Mouse (Mus musculus): ENCODE data around the gene Tbc1d9b.
"Not testable (repeated sequence)": the region's sequence is repeated elsewhere in the genome, so short reads cannot be mapped to it uniquely, and the experiment has no call there.

Gene Tbc1d9b

GRCm38 (mm10) chr11:50138206-50138822 is 7.1 kb downstream of the Tbc1d9b start:
- DNase-seq = no peak

GRCm38 (mm10) chr11:50139571-50139970 is 8.4 kb downstream of the Tbc1d9b start:
- DNase-seq = no peak

DNA sequence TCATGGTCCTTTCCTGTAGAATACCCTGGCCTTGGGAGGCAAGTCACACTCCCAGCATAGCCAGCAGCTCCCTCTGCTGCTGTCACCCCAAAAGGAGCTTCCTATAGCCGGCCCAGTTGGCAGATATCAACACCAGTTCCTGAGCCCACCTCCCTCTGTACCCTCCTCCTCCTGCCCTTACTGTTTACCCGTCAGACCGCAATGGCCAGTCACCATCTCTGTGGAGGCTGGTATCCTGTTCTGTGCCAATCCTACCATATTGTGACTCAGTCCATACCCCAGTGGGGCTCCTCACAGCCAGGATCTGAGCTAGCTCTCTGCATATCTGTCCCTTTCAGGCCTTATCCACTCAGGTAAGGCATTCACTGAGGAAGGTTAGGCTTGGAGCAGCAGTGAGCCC is 14.3 kb downstream of the Tbc1d9b start:
- DNase-seq = no peak

DNA sequence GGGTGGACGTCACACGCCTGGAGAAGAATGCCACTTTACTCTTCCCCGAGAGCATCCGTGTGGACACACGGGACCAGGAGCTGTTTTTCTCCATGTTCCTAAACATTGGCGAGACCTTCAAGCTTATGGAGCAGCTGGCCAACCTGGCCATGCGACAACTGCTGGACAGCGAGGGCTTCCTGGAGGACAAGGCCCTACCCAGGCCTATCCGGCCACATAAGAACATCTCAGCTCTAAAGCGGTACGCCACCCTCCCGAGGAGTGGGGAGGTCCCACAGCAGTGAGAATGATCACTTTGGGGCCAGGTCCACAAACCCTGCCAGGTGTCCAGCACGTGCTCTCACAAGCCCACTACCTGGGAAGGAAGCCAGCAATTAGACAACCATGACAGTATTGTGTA is 14.9 kb downstream of the Tbc1d9b start:
- DNase-seq = no peak

- DNase-seq = no peak
These were observed 16.2 kb downstream of the Tbc1d9b start for GRCm38 (mm10) chr11:50147267-50147957.

DNA sequence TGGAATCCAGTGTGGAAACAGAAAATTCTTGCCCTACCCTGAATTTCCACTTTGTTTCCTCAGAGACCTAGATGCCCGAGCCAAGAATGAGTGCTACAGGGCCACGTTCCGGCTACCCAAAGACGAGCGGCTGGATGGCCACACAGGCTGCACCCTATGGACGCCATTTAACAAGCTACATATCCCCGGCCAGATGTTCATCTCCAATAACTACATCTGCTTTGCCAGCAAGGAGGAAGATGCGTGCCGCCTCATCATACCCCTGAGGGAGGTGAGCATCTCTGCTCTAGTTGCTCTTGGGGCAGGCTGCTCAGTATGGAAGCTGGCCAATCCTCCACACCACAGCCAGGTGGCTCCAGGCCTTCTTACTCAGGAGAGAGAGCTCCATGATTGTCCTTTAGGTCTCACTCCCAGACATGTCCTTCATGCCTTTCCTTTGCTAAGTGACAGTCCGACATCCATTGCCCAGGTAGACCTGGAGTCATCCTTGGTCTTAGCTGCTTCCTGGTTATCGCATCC is 16.8 kb downstream of the Tbc1d9b start:
- no peak for DNase-seq

DNA sequence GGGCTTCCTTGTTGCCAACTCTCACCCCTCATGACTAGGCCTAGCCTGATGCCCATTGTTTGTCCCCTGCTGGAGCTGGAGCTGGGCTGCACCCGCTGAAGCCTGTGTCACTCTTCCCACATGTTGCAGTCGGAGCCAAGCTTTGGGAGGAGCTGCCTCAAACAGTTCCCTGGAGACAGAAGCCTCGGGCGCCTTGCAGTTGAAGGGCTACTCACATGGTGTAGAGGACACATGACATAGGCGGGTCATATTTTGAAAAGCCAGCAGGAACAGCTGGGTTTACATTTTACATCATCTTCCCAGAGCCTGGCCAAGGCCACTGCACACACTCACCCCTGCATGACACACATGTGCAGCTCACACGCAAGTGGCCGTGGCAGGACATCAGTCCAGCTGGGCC is 18.0 kb downstream of the Tbc1d9b start:
- no peak for DNase-seq

DNA sequence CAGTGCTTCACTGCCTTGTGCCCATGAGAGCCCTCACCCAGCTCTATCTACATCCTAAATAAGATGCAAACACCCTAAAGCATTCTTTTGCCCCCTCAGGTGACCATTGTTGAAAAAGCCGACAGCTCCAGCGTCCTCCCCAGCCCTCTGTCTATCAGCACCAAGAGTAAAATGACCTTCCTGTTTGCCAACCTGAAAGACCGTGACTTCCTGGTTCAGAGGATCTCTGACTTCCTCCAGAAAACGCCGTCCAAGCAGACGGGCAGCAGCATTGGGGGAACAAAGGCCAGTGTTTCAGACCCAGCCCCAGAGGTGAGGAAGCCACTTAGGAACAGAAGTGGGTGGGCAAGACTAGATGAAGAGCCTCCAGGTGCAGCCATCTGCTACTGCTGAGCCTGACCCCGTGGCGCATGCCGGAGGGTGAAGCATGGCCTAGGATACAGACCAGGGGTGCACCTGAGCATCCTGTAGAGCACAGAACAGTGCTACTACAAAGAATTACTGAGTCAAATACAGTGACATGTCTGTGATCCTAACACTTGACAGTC is 18.5 kb downstream of the Tbc1d9b start:
- DNase-seq = no peak

DNA sequence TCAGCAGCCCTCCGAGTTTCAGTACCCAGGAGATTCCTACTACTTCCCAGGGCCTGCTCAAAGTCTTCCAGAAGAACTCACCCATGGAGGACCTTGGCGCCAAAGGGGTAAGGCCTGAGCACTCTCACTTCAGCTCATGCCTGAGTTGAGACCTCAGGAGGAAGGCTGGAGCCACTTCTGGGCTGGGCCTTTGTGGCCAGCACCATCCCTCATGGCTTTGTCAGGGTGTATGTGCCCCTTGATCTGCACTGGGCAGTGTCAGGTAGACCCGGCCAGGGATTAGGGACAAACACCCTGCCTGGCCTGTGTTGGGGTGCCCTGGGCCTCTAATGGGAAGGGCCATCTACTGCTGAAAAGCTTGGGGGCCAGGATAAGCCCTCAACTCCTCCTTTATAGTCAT is 20.2 kb downstream of the Tbc1d9b start:
- no peak for DNase-seq

GRCm38 (mm10) chr11:50154166-50154565 is 23.0 kb downstream of the Tbc1d9b start:
- DNase-seq = no peak

GRCm38 (mm10) chr11:50154777-50155520 is 23.8 kb downstream of the Tbc1d9b start:
- DNase-seq = no peak

DNA sequence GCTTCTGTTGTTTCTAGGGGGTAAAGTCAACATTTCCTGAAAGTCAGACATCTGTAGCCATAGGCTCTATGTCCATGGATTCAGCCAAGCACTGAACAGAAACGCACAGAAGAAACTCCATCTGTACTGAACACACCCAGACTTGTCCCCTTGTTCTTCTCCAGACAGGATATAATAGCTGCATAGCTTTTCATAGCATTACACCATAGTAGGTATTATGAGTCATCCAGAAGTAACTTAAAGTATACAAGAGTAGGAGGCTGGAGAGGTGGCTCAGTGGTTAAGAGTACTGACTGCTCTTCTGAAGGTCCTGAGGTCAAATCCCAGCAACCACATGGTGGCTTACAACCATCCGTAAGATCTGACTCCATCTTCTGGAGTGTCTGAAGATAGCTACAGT is 24.6 kb downstream of the Tbc1d9b start:
- DNase-seq = no peak

- DNase-seq = no peak
These were observed 25.6 kb downstream of the Tbc1d9b start for GRCm38 (mm10) chr11:50156725-50157258.

DNA sequence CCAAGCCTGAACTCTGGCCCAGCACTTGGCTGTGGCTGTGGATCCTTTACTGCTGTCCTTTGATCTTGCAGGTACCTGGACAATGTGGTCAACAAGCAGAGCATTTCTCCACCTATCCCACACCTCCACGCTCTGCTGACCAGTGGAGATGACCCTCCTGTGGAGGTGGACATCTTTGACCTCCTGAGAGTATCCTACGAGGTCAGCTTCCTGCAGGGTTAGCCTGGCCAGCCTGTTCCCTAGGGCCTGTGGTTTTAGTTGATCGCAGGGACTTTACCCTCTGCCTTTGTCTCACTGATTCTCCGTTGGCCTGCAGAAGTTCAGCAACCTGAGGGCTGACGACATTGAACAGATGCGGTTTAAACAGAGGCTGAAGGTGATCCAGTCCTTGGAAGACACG is 27.1 kb downstream of the Tbc1d9b start:
- DNase-seq = no peak

GRCm38 (mm10) chr11:50159347-50159746 is 28.2 kb downstream of the Tbc1d9b start:
- no peak for DNase-seq

GRCm38 (mm10) chr11:50161578-50162304 is 30.5 kb downstream of the Tbc1d9b start:
- DNase-seq = peak; percentile 77 to 78

DNA sequence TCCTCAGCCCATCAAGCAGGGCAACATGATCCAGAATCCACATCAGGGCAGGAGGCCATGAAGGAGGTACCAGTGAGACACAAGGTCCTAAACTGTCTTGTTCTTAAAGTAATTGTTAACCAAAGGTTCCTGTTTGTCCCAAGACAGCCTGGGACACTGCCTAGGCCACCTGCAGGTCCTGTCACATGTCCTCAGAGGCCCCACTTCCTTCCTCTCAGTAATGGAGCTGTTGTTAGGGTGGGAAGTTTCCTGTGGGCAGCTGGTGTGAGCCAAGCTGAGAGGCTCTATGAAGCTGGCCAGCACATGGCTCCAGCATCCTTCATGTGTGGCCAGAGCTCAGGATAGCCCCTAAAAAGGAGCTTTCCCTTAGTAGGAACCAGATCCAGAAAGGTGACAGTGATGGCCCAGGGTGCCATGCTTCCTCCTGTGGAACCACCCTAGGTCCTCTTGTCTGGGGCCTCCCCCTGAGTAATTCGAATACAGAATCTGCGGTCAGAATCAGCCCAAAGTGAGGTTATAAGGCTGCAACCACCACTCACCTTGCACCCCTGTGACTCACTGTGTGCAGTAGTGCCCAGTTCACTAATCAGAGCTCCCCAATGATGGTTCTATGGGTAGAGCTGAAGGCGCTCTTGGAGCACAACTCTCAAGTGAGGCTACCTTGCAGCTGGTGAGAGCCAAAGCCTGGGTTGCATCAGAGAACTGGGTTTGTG is 31.3 kb downstream of the Tbc1d9b start:
- peak in 1 of 2 experiments; percentile 3 for DNase-seq

DNA sequence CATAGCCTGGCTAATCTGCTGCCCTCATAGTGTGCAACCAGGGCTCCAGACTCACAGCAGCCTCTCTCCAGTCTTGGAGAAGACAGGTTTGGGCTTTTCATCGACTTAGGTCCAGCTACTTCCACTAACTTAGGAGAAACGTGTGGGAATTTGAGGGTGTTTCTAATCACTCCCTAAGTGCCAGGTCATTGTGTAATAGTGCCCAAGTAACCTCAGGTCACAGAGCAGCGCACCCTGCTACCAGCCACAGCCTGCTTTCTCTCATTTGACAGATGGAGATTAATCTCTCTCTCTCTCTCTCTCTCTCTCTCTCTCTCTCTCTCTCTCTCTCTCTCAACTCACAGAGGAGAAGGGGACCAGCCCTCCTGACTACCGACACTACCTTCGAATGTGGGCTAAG is 37.2 kb downstream of the Tbc1d9b start:
- DNase-seq = no peak

- DNase-seq = not testable (repeated sequence)
These were observed 43.0 kb downstream of the Tbc1d9b start, which contains the start of gene Mrnip for GRCm38 (mm10) chr11:50174111-50174729. Gene Mrnip, plus strand, starts transcription at chr11:50174444.

DNA sequence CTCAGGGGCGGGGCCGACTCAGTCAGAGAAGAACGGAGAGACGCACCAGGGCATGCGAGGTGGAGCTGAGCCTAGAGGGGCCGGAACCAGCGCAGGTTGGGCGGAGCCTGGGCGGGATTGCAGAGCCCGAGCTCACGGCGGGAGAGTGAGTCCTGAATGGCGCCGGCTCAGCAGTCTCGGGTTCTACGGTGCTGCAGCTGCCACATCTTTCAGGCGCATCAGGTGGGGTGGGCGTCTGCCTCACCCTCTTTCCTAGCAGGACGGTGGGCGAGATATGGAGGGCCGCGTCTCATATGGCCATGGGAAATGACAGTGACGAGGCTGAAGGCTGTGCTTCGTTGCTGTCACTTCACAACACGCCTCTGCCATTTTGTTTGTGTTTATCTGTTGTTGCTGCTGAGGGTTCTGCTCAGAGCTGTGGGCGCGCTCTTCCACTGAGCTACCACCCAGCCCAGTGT is 43.6 kb downstream of the Tbc1d9b start:
- DNase-seq = peak; percentile 98 to 99

- no peak for DNase-seq
These were observed 45.2 kb downstream of the Tbc1d9b start for GRCm38 (mm10) chr11:50176351-50176750.
